Mouse (Mus musculus) megakaryocyte progenitor cell, adult 5-6 weeks (primary cell): ENCODE measurements around the gene Lrrc4. TPM values are rescaled to one million over a fixed set of nuclear protein-coding genes. Genes with fewer than 3 reads are reported as not detected.

Experiments used
- ATAC-seq: replicated peaks from 2 replicates; pipeline ENCODE4 v1.8.0; 2016; ENCODE audit warnings: mild to moderate bottlenecking, moderate TSS enrichment, inconsistent platforms; ENCODE audit not compliant: poor library complexity
- total RNA-seq, 2 experiments: library from RNA; stranded (forward) in 1 of 2; stranded (reverse) in 1 of 2; fragments of 157-497, 149-512 nt in 1 of 2; fragments of 200-1000 nt in 1 of 2; gene quantifications; 2 replicates each; pipeline versions ENCODE4 v1.2.3 to v1.2.4; 2015 to 2017

Gene Lrrc4
- total RNA-seq, 2 experiments from 2014 or later, result not detected

DNA sequence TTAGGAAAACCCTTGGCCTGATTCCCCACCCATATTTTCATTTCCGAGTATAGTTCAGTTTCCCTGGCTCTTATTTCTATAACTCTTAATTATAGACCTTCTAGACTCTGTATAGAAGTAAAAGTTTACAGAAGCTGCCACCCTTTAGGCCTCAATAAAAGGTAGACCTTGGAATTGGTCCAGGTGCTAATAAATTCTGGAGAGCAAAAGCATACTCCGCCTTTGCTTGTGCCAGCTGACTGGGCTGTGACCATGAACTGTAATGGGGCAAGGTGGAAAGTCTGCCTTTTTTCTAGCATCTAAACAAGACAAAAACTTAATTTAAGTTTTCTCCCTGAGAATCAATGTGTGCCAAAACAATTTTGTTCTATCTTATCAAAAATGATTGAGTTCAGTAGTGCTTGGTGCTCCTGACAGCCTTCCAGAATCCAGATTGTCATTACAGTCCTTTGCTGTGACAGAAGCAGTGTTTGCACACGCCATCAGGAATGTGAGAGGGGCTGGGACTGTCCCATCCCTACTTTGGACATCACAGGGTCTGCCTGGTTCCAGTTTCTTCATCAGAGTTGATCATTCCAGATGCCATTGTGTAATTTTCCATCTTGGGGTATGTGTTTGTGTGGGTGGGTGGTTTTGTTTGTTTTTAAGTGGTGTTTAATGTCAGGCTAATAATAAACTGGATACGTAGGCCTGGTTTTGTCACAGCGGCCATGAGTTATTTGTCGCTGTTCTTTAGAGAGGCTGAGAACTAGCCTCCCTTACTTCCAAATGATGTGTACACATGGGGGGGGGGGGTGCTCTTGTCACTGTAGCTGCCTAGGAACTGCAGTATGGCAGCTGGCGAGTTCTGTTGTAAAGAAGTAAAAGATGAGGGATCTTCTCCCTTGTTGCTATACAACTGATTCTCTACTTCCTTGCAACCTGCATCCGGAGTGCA is 149.8 kb downstream of the Lrrc4 start:
- no peak for ATAC-seq

DNA sequence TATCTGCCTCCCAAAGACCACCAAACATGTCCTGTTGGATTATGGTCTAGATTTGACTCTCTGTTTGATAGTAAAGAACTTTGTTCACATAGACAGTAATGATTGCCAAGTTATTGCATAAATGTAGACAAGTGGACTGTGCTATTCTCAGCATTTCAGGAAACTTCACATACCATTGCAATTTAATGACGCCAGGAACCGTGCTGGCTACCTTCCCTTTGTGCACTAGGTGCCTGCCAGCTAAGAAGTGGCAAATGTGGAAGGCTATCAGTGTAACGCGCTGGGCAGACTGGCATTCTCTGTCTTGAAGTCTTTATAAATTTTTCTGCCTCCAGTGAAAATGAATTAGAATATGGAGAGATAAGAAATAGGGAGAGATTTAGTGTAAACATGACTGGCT is 151.0 kb downstream of the Lrrc4 start:
- ATAC-seq, result no peak

- ATAC-seq, result no peak
Measured at GRCm38 (mm10) chr6:28678896-28679295, 152.7 kb downstream of the Lrrc4 start.

- ATAC-seq, result no peak
Measured at GRCm38 (mm10) chr6:28674686-28675085, 156.9 kb downstream of the Lrrc4 start.

DNA sequence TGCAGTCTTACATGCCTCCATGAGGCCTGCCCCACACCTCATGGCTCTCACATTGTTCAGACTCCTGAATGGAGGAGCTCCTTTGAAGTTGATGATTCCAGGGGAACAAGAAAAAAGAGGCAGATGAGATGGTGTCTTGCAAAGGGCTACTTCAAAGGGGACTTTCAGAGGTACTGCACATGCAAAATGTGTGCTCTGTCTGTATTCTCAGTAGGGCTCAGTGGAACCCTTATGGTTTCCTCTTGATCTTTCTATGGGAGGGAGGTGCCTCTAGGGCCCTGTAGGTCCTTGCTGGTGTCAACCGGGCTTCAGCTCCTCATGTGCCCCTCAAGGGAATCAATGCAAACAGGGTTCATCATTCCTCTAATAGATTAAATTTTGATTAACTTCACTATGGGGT is 159.2 kb downstream of the Lrrc4 start:
- no peak for ATAC-seq

DNA sequence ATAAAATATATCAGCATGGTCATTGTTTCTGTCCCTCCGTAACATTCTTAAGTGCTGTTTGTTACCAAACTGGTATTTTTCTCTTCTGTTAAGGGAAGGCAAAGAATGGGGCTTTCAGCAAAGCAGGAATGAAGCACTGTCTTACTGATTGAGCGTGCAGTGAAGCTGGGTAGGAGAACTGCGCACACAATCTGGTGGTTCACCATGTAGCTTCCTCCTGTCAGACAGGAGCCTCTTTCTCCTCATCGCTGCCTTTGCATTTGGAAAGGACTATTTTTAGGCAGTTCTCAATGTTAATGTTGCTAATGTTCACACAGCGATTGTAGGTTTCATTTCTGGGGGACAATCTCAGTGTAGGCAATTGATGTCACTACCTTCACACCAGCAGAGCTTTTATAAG is 162.3 kb downstream of the Lrrc4 start:
- no peak for ATAC-seq

- no peak for ATAC-seq
Measured at GRCm38 (mm10) chr6:28667586-28667985, 164.0 kb downstream of the Lrrc4 start.

DNA sequence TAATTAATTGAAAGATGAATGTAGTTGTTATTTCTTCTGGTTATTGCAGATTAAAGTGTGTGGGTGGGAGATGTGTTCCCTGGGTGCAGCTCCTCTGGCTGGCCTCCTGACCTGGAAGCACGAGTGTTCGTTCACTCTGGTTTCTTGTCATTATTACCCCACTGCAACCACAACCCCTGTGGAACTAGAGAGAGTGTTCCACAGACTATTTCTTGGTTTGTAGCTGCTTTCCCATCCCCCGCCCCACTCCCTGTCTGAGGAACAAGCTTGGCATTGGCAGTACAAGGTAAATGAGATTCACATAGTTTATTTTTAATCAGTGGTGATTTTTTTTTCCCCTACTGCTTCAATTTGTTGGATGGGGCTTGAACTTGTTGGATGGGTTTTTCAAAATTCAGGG is 166.8 kb downstream of the Lrrc4 start:
- no peak for ATAC-seq

GRCm38 (mm10) chr6:28663670-28664069 is 167.9 kb downstream of the Lrrc4 start:
- no peak for ATAC-seq

- ATAC-seq, result no peak
Measured at GRCm38 (mm10) chr6:28663004-28663403, 168.5 kb downstream of the Lrrc4 start.

DNA sequence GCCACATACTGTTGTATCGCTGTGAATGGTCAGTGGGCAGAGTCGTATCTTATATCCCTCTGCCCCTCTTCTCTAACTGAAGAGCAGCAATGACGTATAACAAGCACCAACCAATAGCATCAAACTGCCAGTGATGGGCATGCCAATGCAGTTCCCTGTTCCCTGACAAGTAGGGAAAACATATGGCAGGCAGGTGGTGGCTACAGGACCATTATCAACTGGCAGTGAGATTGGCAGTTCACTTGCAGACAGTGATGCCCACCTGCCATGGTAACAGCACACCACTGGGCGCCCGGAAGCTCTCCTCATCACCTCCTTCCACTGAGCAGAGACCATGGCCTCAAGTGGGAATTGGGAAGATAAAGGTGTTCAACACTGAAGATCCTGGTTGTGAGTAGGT is 175.0 kb downstream of the Lrrc4 start:
- ATAC-seq, result no peak

DNA sequence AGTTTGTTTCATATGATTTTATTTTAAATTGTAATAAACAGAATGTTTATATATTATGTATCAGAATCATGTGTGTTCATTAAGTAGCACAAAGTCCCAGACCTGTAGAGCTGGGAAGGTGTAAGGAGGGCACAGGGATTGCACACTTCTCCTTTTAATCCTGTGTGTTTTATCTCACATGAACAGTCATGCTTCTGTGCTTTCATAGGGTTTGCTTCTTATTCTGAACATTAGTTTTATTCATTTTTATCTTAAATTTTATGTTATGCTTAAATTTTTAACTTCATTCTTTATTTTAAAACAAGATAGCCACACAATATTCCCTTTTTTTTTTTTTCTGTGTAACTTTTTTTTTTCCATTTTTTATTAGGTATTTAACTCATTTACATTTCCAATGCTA is 186.3 kb downstream of the Lrrc4 start:
- no peak for ATAC-seq

DNA sequence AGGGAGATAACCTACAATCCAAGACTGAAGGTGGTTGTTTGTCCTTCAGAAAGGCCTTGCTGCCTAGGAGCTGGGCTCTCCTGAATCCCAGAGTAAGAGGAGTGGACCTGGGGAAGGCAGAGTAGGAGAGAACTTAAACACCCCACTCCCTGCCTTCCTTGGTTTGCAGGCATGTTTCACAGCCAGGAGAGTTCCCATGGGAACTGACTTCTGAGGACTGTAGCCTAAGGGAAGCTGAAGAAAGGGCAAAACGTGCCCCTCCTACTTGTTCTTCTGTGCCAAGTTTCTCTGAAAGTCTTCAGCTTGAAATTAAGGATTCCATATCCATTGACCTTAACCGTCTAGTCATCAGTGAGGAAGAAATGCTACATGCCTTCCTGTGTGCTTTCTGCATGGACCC is 188.6 kb downstream of the Lrrc4 start:
- ATAC-seq, result no peak

GRCm38 (mm10) chr6:28640088-28640487 is 191.5 kb downstream of the Lrrc4 start:
- ATAC-seq, result no peak

DNA sequence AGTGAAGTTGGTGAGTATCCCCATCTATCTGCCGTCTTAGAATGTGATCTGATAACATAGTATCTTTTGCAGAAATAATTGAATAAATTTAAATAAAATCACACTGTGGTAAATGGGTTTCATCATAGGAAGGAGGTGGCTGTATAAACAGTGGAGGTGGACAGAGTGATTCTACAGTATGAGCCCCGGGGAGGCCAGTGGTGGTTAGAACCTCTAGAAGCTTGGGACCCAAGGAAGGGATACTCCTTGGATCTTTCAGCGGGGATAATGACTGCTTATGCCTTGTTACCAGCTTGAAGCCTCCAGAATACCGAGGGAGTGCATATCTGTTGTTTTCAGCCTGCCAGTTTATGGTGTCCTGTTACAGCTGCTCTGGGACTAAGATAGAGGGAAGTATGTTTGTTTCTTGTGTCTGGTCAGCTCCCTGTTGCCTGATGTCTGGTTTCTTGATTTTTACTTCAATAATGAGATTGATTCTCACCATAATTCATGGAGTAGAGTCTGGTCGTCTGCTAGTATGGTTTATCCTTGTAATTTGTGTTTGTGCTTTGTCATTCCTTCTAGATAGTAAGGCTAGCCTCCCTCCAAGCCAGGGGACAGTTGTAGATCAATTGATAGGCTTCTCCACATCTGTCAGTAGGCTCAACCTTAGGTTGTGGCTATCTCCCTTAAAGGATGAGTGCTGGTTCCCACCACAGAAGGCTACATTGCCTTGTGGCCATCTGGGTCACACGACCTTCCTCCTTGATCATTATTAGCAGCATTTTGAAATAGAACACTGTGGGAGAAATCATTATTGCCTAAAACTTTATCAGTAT is 195.8 kb downstream of the Lrrc4 start:
- ATAC-seq, result peak; percentile 51

GRCm38 (mm10) chr6:28635092-28635491 is 196.5 kb downstream of the Lrrc4 start:
- no peak for ATAC-seq

DNA sequence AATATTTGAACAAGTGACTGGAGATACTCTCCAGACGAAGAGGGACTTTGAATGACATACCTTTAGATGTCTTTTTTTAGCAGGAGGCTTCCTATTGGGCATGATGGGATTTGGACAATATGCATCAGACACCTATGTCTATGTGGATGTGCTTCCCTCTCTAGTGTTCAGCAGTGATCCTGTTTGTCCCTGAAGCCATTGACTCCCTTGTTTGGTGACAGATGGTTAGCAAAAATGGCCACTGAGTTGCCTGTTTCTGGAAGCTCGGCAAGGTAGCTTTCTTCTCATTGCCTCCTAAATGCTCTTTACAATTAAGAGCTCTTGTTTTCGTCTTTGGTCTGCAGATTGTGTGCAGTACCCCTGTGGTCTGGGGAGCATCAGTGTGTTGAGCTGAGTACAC is 197.9 kb downstream of the Lrrc4 start:
- ATAC-seq, result no peak

GRCm38 (mm10) chr6:28633120-28633519 is 198.4 kb downstream of the Lrrc4 start:
- no peak for ATAC-seq

- no peak for ATAC-seq
Measured at GRCm38 (mm10) chr6:28630926-28631325, 200.6 kb downstream of the Lrrc4 start.

GRCm38 (mm10) chr6:28629866-28630265 is 201.7 kb downstream of the Lrrc4 start:
- no peak for ATAC-seq

DNA sequence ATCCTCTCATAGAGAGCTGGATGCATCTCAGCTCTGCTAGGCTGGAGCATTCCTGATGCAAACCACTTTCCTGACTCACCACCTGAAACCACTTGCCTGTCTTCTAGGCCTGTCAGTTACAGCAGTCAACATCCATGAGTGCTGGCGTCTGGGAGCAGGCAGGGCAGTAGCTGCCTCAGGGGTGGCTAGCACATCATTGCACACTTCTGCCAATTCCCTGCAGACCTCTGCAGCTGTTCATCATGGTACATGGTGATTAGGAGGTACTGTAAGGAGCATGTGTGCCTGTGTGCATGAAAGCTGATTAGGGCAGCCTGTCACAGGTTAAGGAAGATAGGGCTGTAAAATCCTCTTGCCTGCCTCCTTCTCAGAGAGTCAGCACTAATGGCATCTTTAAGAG is 203.1 kb downstream of the Lrrc4 start:
- peak; percentile 98 for ATAC-seq

GRCm38 (mm10) chr6:28622963-28623362 is 208.6 kb downstream of the Lrrc4 start:
- ATAC-seq, result no peak
